Mouse (Mus musculus) gastrocnemius, postnatal 4 days (tissue): ENCODE measurements at regions not wholly inside any gene's neighbourhood (a gene's known extent, or its start where the extent isn't known, plus 50 kb on each side); places are given as distances from the start of the nearest gene placed in this dataset.

Experiments used
- DNase-seq, 2 experiments: peaks; one replicate each; pipeline ENCODE4 v3.0.0; 2021 to 2022; ENCODE audit warnings: low spot score in 2 of 2, mixed read lengths in 2 of 2

DNA sequence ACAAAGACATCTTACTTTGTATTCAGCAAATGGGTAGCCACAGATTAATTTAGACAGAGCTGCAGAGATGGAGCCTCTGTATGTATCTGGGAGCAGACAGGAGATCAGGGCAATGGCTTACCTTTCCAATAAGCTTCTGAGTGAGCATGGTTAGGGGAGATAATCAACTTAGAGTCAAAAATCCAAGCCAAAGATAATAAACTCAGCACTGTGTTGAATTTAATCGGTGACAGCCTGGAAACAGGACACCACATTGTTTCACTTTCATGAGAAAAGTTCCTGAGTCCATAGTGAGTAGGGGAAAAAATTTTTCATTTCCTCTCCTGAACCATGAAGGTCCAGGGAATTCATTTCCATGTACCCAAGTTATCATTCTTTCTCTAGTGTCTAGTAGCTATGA, 70.7 kb upstream of the Arsj start:
- no peak for DNase-seq

DNA sequence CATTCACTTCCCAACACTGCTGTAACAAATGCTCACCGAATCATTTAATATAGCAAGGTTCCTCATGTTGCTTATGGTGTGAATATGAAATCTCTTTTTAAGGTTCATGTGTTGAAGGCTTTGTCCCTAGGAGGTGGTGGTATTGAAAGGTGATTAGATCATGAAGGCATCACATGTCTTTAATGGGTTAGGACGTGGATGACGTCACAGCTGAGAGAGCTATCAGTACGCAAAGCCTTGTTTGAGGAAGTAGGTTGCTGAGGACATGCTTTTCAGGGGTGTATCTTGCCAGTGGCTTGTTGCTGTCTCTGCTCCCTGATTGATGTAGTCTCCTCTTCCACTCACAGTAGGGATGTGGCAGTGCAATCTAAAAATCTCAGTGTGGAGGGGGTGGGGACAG, 69.8 kb upstream of the Arsj start:
- no peak for DNase-seq

DNA sequence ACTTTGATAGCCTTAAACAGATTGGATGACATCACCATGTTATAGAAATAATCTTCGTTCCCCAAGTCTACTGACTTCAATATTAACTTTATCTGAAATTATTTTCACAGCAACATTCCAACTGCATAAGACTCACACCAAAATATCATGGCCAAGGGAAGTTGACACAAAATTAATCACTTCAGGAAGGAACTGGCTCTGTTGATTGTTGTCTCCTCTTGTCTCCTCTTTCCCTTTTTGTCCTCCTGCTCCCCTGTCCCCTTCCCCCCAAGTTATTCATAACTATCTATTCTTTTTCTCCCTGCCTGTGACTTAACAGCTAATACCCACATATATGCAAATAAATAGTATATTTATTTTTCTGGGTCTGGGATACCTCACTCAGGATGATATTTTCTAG, 67.6 kb upstream of the Arsj start:
- no peak for DNase-seq

DNA sequence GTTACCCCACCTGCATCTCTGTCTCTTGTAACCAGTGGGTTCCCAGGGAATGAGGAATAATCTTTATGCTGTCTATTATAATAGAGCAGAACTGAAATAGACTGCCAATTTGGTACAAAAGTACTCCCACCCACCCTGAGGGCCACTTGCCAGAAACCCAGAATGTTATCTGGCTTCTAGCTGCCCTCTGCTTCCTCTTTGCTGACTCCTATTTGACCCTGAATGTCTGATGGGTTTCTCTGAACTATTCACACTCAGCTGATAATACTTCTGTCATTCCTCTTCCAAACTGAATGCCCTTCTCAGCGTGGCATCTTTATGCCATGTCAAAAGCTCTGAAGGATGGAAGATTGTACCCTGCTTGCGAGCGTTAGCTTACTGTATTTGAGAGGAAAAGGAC, 64.2 kb upstream of the Arsj start:
- no peak for DNase-seq

DNA sequence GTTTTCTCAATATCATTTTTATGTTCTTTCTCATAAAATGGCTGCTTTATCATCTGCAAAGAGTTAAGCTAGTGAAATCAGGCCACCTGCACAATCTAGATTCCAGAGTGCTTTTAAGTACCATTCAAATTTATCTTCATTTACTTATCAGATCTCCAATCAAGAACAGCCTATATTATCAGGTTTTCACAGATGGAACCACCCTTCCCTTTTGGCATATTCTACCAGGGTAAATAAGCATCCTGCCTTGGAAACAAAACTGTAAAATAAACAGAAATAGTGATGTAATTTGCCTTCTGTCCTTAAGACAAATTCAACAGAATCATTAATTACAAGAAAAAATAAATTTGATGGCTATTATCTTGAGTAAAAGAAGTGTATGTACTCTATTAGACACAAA, 55.2 kb upstream of the Arsj start:
- no peak for DNase-seq
